Mouse (Mus musculus) forebrain, embryonic 12.5 days (tissue): Measurements from ENCODE around the gene Spp2. TPM values are rescaled to one million over a fixed set of nuclear protein-coding genes. Genes with fewer than 3 reads are reported as not detected.
"Not testable (repeated sequence)": the region's sequence is repeated elsewhere in the genome, so short reads cannot be mapped to it uniquely, and the experiment has no call there.

ENCODE experiments used
- ATAC-seq: fragments of 200-750 bp; cut with Nextera tagmentation; 2 replicates; pipeline ENCODE4 v1.8.0; 2017; ENCODE audit warnings: moderate TSS enrichment; ENCODE audit not compliant: low FRiP score
- H3K27ac ChIP-seq: fragments of 300-500 bp; sonication (generic); 2 replicates; pipeline ENCODE4 v1.5.1; 2016; ENCODE audit warnings: mild to moderate bottlenecking
- H3K27me3 ChIP-seq: fragments of 300-500 bp; sonication (generic); 2 replicates; pipeline ENCODE4 v1.6.1; 2016; ENCODE audit warnings: mild to moderate bottlenecking
- H3K36me3 ChIP-seq: fragments of 300-500 bp; sonication (generic); replicated peaks from 2 replicates; pipeline ENCODE4 v1.6.1; 2016; ENCODE audit warnings: mild to moderate bottlenecking
- H3K4me1 ChIP-seq: fragments of 300-500 bp; sonication (generic); 2 replicates; pipeline ENCODE4 v1.6.1; 2016
- H3K4me2 ChIP-seq: fragments of 300-500 bp; sonication (generic); 2 replicates; pipeline ENCODE4 v1.6.1; 2016; ENCODE audit warnings: mild to moderate bottlenecking, moderate library complexity
- H3K4me3 ChIP-seq: fragments of 300-500 bp; sonication (generic); replicated peaks from 2 replicates; pipeline ENCODE4 v1.5.1; 2016; ENCODE audit warnings: mild to moderate bottlenecking
- H3K9ac ChIP-seq: fragments of 300-500 bp; sonication (generic); 2 replicates; pipeline ENCODE4 v1.6.1; 2016; ENCODE audit warnings: mild to moderate bottlenecking
- H3K9me3 ChIP-seq: fragments of 300-500 bp; sonication (generic); 2 replicates; pipeline ENCODE4 v1.6.1; 2016
- WGBS: fragments of 180-500 bp; shearing (Covaris S2); methylation state at CpG from one replicate; pipeline ENCODE4 v1.1.7; 2016; 5-methylcytosine and 5-hydroxymethylcytosine counted together
- polyA plus RNA-seq: library from polyadenylated mRNA; unstranded; fragments of >200 nt; fragmentation: Nextera tagmentation; extraction: Ambion mirVana; gene quantifications from 2 replicates; pipeline ENCODE4 v1.2.1, GENCODE M21; 2016

The Spp2 gene
- polyA plus RNA-seq, 1 experiment from 2014 or later: not detected

DNA sequence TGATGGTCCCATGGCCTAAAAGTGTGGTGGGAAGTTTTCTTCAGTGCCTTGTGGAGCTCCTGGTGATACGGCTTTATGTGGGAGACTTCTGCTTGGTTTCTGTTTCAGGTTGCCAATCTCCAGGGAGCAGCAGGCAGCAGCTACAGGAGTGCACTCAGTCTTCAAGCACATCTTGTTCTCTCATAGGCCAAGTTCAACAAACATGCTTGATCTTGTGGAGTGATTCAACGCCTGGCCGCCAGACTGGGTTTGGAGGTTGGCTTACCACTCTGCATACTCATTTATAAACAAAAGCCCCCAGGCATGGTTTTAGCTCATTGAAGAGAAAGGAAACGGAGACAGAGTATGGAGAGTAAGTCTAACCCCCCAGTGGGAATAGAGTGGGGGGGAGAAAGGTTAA, 36.6 kb downstream of the Spp2 start:
- no peak for ATAC-seq
- H3K4me1 ChIP-seq: peaks cover 17% of the 10 kb centered on the region
- H3K27me3 ChIP-seq: no peaks in the 10 kb centered on the region
- WGBS: 69% methylated on average over 4 of the region's 4 CpGs
- no peak overlapping the region for H3K4me3 ChIP-seq
- no peaks in the 10 kb centered on the region for H3K9me3 ChIP-seq
- no peak overlapping the region for H3K9ac ChIP-seq
- no peaks in the 10 kb centered on the region for H3K36me3 ChIP-seq
- H3K4me2 ChIP-seq: no peak overlapping the region
- no peak overlapping the region for H3K27ac ChIP-seq

- 72% methylated on average over 4 of the region's 4 CpGs for WGBS
- Histone ChIP-seq H3K4me2 (no peak overlapping the region), H3K27me3 (no peaks in the 10 kb centered on the region), H3K36me3 (no peaks in the 10 kb centered on the region), H3K9me3 (no peaks in the 10 kb centered on the region), H3K4me1 (peaks cover 17% of the 10 kb centered on the region), H3K4me3 (no peak overlapping the region), H3K27ac (no peak overlapping the region), H3K9ac (no peak overlapping the region)
- ATAC-seq: no peak
These were observed 38.6 kb downstream of the Spp2 start for GRCm38 (mm10) chr1:88445400-88445799.

DNA sequence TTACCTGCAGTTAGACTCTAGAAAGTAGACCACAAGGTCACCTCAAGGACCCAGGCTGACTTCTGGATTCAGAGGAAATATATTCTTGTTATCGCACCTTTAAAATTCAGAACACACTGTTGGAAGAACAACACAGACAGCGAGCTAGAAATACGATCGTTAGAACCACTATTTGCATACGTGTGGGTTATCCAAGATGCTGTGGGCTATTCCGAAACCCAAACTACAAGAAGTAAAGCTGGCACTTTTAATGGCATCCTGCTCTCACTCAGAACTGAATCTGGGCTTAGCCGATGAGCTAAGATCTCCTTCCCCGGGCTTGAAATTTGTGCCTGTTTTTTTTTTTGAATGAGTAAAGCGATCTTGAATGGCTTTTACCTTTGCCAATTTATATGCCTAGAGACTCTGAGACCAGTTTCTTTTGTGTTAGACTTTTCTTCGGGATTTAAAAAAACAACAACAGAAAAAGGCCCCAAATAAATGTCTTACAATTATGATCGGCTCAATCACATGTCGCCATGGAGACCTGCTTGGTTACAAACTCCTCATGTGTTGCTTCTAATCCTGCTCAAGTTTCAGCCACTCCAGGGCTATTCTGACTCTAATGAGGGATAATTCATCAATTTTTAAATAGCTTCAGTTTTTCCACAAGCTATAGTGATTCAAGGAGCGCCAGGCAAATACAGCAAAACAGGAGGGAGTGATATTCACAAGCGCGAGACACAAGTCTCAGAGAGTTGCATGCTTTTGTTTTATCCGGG, 39.7 kb downstream of the Spp2 start:
- H3K9ac ChIP-seq: no peak overlapping the region
- H3K36me3 ChIP-seq: no peaks in the 10 kb centered on the region
- H3K27ac ChIP-seq: peak overlapping the region; percentile 27; the same call in 1 of the 2 replicates
- H3K27me3 ChIP-seq: no peaks in the 10 kb centered on the region
- peaks cover 17% of the 10 kb centered on the region for H3K4me1 ChIP-seq
- no peak for ATAC-seq
- H3K4me2 ChIP-seq: peak overlapping the region; percentile 39
- H3K9me3 ChIP-seq: no peaks in the 10 kb centered on the region
- H3K4me3 ChIP-seq: no peak overlapping the region
- WGBS: 23% methylated on average over 16 of the region's 16 CpGs

DNA sequence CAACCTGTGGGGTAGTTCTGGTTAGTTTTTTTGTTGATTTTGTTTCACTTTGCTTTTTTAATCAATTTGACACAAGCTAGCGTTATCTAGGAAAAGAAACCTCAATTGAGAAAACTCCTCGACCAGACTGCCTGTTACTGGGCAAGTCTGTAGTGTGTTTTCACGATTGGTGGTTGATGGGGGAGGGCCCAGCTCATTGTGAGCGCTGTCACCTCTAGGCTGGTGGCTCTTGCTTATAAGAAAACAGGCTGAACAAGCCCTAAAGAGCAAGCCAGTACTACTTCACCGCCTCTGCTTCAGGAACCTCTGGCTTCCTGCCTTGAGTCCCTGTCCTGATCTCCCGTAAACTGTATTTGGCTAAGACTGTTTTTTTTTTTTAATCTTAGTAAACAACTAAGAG, 40.7 kb downstream of the Spp2 start:
- Histone ChIP-seq H3K27me3 (no peaks in the 10 kb centered on the region), H3K27ac (no peak overlapping the region), H3K9me3 (no peaks in the 10 kb centered on the region), H3K9ac (no peak overlapping the region), H3K4me3 (no peak overlapping the region), H3K36me3 (no peaks in the 10 kb centered on the region), H3K4me1 (peaks cover 17% of the 10 kb centered on the region), H3K4me2 (peak overlapping the region; percentile 34)
- WGBS: 4% methylated on average over 6 of the region's 6 CpGs
- ATAC-seq: peak; percentile 49; the same call in 1 of the 2 replicates

GRCm38 (mm10) chr1:88448094-88448493, 41.3 kb downstream of the Spp2 start:
- ATAC-seq: not testable (repeated sequence)
- WGBS: 82% methylated on average over 3 of the region's 3 CpGs

DNA sequence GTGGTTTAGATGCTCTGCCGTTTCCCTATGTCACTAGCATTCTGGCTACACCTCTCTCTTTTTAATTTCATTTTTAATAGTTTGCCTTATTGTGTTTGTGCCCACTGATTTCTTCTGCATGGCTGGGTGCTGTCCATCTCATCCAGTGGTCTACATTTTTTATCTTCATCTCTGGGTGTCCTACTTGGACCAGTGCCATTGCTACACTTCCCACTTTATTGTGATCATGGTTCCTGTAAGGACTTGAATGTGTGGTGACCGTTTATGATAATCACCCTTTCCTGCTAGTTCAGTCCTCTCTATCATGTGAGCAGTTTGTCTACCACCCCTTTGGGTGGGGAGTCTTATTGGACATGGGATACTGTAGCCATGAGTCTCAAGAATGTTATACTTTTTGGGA, 43.0 kb downstream of the Spp2 start:
- H3K4me1 ChIP-seq: peaks cover 17% of the 10 kb centered on the region
- H3K27ac ChIP-seq: no peak overlapping the region
- H3K27me3 ChIP-seq: no peaks in the 10 kb centered on the region
- no peak overlapping the region for H3K4me3 ChIP-seq
- H3K9ac ChIP-seq: no peak overlapping the region
- 83% methylated on average over 2 of the region's 2 CpGs for WGBS
- H3K36me3 ChIP-seq: no peaks in the 10 kb centered on the region
- ATAC-seq: no peak
- H3K4me2 ChIP-seq: no peak overlapping the region
- H3K9me3 ChIP-seq: no peaks in the 10 kb centered on the region

More at GRCm38 (mm10) chr1:88448094-88448493, 41.3 kb downstream of the Spp2 start:
- H3K4me1 ChIP-seq: peaks cover 17% of the 10 kb centered on the region
- H3K4me3 ChIP-seq, H3K27ac ChIP-seq, H3K4me2 ChIP-seq, H3K36me3 ChIP-seq, H3K9me3 ChIP-seq, H3K27me3 ChIP-seq, H3K9ac ChIP-seq: not testable (repeated sequence)

DNA sequence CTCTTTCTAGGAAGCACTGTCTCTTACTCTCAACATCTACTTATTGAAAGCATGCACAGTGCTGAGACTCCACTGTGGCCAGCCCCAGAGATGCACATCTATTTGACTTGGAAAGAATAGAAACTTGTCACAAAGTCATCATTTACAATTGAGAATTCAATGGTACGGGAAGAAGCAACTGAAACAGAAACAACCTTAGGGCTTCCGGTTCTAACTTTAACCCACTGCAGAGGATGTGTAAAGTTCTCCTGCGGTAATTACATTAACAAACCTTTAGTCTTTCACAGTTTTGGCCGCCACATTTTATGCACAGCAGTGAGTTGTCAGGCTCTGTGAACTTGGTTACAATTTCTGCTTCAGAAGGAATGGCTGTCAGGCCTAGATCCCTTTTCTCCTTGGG, 43.9 kb downstream of the Spp2 start:
- no peak for ATAC-seq
- H3K4me2 ChIP-seq: no peak overlapping the region
- 91% methylated on average over 4 of the region's 4 CpGs for WGBS

GRCm38 (mm10) chr1:88452198-88452597, 45.4 kb downstream of the Spp2 start:
- peaks cover 6% of the 10 kb centered on the region; the same call in 1 of the 2 replicates for H3K4me1 ChIP-seq
- H3K9me3 ChIP-seq: no peaks in the 10 kb centered on the region
- no peak overlapping the region for H3K4me2 ChIP-seq
- H3K36me3 ChIP-seq: no peaks in the 10 kb centered on the region
- no peak for ATAC-seq
- H3K4me3 ChIP-seq: no peak overlapping the region
- no peak overlapping the region for H3K27ac ChIP-seq
- no peaks in the 10 kb centered on the region for H3K27me3 ChIP-seq
- 86% methylated on average over 6 of the region's 6 CpGs for WGBS
- no peak overlapping the region for H3K9ac ChIP-seq

More for the DNA sequence above, 43.9 kb downstream of the Spp2 start:
- no peak overlapping the region for H3K9ac ChIP-seq
- H3K27me3 ChIP-seq: no peaks in the 10 kb centered on the region
- no peaks in the 10 kb centered on the region for H3K9me3 ChIP-seq
- H3K36me3 ChIP-seq: no peaks in the 10 kb centered on the region
- H3K27ac ChIP-seq: no peak overlapping the region
- H3K4me1 ChIP-seq: peaks cover 18% of the 10 kb centered on the region
- H3K4me3 ChIP-seq: no peak overlapping the region

DNA sequence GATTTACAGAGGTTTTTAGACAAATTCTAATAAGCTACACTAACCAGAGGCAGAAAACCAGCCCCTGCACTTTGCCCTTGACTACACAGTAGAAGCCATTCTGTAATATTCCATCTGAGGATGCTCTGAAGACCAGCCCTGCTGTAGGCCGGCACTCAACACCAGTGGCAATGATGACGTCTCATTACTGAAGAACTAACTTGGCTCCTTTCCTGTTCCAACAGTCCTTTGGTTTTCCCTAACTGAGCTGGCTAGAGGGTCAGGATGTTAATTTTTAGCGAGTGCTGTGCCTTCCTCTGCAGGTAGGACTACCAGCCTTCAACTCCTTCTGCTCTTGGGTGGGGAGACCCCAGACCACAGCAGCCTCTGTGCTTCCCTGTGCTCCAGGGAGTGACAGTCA, 47.9 kb downstream of the Spp2 start:
- Histone ChIP-seq H3K27ac (no peak overlapping the region), H3K4me1 (0 out of 2 replicates have a peak, but pooled peaks cover 2% of the 10 kb centered on the region), H3K4me2 (no peak overlapping the region), H3K9ac (no peak overlapping the region), H3K36me3 (no peaks in the 10 kb centered on the region), H3K27me3 (no peaks in the 10 kb centered on the region), H3K4me3 (no peak overlapping the region), H3K9me3 (no peaks in the 10 kb centered on the region)
- no peak for ATAC-seq
- 62% methylated on average over 3 of the region's 3 CpGs for WGBS

- H3K4me1 ChIP-seq: 0 out of 2 replicates have a peak, but pooled peaks cover 2% of the 10 kb centered on the region
- H3K27me3 ChIP-seq: no peaks in the 10 kb centered on the region
- no peaks in the 10 kb centered on the region for H3K36me3 ChIP-seq
- H3K27ac ChIP-seq: no peak overlapping the region
- no peaks in the 10 kb centered on the region for H3K9me3 ChIP-seq
- no peak for ATAC-seq
- 77% methylated on average over 3 of the region's 3 CpGs for WGBS
- no peak overlapping the region for H3K4me3 ChIP-seq
- no peak overlapping the region for H3K4me2 ChIP-seq
- no peak overlapping the region for H3K9ac ChIP-seq
These were observed 49.0 kb downstream of the Spp2 start for GRCm38 (mm10) chr1:88455761-88456160.

- no peaks in the 10 kb centered on the region for H3K36me3 ChIP-seq
- no peak overlapping the region for H3K4me2 ChIP-seq
- H3K27me3 ChIP-seq: no peaks in the 10 kb centered on the region
- H3K9ac ChIP-seq: no peak overlapping the region
- 50% methylated on average over 14 of the region's 14 CpGs for WGBS
- ATAC-seq: peak; percentile 83
- no peak overlapping the region for H3K4me3 ChIP-seq
- no peaks in the 10 kb centered on the region for H3K9me3 ChIP-seq
- no peak overlapping the region for H3K27ac ChIP-seq
- H3K4me1 ChIP-seq: 0 out of 2 replicates have a peak, but pooled peaks cover 2% of the 10 kb centered on the region
These were observed 49.8 kb downstream of the Spp2 start for GRCm38 (mm10) chr1:88456451-88457072.

DNA sequence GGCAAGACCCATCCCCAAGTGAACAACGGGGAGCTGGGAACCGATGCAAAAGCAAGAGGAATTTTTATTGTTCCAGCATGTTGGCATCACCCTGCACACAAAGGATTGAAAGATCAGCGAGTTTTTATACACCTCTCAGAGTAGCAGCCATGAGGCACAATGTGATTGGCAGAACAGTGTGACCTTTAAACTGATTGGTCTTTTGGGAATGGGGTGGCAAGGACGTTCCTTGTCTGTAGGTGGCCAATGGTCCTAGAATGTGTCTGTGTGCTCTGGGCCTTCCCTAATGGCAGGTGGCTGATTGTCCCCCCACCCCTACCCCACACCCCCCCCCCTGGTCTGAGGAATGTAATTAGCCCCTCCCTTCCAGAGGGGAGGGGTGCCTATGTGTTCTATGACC, 52.4 kb downstream of the Spp2 start:
- no peak for ATAC-seq
- Histone ChIP-seq H3K27me3 (no peaks in the 10 kb centered on the region), H3K4me1 (peaks cover 9% of the 10 kb centered on the region), H3K4me3 (no peak overlapping the region), H3K36me3 (no peaks in the 10 kb centered on the region), H3K9me3 (no peaks in the 10 kb centered on the region), H3K9ac (no peak overlapping the region), H3K27ac (no peak overlapping the region), H3K4me2 (no peak overlapping the region)
- 89% methylated on average over 4 of the region's 4 CpGs for WGBS

- 85% methylated on average over 5 of the region's 5 CpGs for WGBS
- H3K36me3 ChIP-seq: no peaks in the 10 kb centered on the region
- H3K27ac ChIP-seq: no peak overlapping the region
- peaks cover 9% of the 10 kb centered on the region for H3K4me1 ChIP-seq
- no peak for ATAC-seq
- no peaks in the 10 kb centered on the region for H3K9me3 ChIP-seq
- H3K9ac ChIP-seq: no peak overlapping the region
- no peak overlapping the region for H3K4me3 ChIP-seq
- no peaks in the 10 kb centered on the region for H3K27me3 ChIP-seq
- H3K4me2 ChIP-seq: no peak overlapping the region
These were observed 52.9 kb downstream of the Spp2 start for GRCm38 (mm10) chr1:88459655-88460054.
